Mouse (Mus musculus) heart, postnatal 0 days (tissue): ENCODE data around the gene N4bp2l2. TPM values are rescaled to one million over a fixed set of nuclear protein-coding genes. Genes with fewer than 3 reads are reported as not detected.
"Not testable (repeated sequence)": the region's sequence is repeated elsewhere in the genome, so short reads cannot be mapped to it uniquely, and the experiment has no call there.

ENCODE experiments used
- ATAC-seq: fragments of 200-750 bp; cut with Nextera tagmentation; 2 replicates; pipeline ENCODE4 v1.8.0; 2017; ENCODE audit warnings: low read depth, moderate number of reproducible peaks, moderate library complexity; ENCODE audit not compliant: insufficient read depth
- DNase-seq: peaks from one replicate; pipeline ENCODE4 v3.0.0-alpha.2; 2016; ENCODE audit warnings: low spot score
- H3K27ac ChIP-seq: fragments of 300-500 bp; sonication (generic); 2 replicates; pipeline ENCODE4 v1.5.1; 2014; ENCODE audit warnings: low read depth, mild to moderate bottlenecking
- H3K27me3 ChIP-seq: fragments of 300-500 bp; sonication (generic); 2 replicates; pipeline ENCODE4 v1.6.1; 2014; ENCODE audit warnings: low read length, mixed read lengths; ENCODE audit not compliant: control insufficient read depth, insufficient read depth
- H3K36me3 ChIP-seq: fragments of 300-500 bp; sonication (generic); replicated peaks from 2 replicates; pipeline ENCODE4 v1.6.1; 2014; ENCODE audit warnings: low read length, mixed read lengths; ENCODE audit not compliant: control insufficient read depth, insufficient read depth
- H3K4me1 ChIP-seq: fragments of 300-500 bp; sonication (generic); 2 replicates; pipeline ENCODE4 v1.6.1; 2014; ENCODE audit warnings: antibody characterized with exemption; ENCODE audit not compliant: control insufficient read depth, insufficient read depth
- H3K4me2 ChIP-seq: fragments of 300-500 bp; sonication (generic); 2 replicates; pipeline ENCODE4 v1.6.1; 2014; ENCODE audit warnings: low read depth, mild to moderate bottlenecking, low read length, moderate library complexity
- H3K4me3 ChIP-seq: fragments of 300-500 bp; sonication (generic); 2 replicates; pipeline ENCODE4 v1.5.1; 2014; ENCODE audit warnings: low read depth, low read length
- H3K9ac ChIP-seq: fragments of 300-500 bp; sonication (generic); replicated peaks from 2 replicates; pipeline ENCODE4 v1.6.1; 2014; ENCODE audit warnings: low read depth, low read length, mixed read lengths
- H3K9me3 ChIP-seq: fragments of 300-500 bp; sonication (generic); replicated peaks from 2 replicates; pipeline ENCODE4 v1.6.1; 2016; ENCODE audit warnings: low read length; ENCODE audit not compliant: control insufficient read depth
- CTCF ChIP-seq: IDR thresholded peaks from 2 replicates; pipeline ENCODE4 v1.5.1; 2016; ENCODE audit warnings: antibody characterized with exemption, control low read depth, low read depth
- EP300 ChIP-seq: IDR thresholded peaks from 2 replicates; pipeline ENCODE4 v1.6.1; 2016; ENCODE audit warnings: antibody characterized with exemption, low read depth
- WGBS: fragments of 180-500 bp; shearing (Covaris S2); extraction: QIAGEN DNeasy Blood & Tissue Kit; methylation state at CpG from one replicate; pipeline ENCODE4 v1.1.7; 2014; 5-methylcytosine and 5-hydroxymethylcytosine counted together
- polyA plus RNA-seq: library from polyadenylated mRNA; unstranded; fragments of >200 nt; fragmentation: Nextera tagmentation; extraction: Ambion mirVana; gene quantifications from 2 replicates; pipeline ENCODE4 v1.2.1, GENCODE M21; 2015
- total RNA-seq: library from RNA; depleted of rRNA; stranded (reverse); fragments of >200 nt; gene quantifications from 2 replicates; pipeline ENCODE4 v1.2.3, GENCODE M21; 2014; ENCODE audit warnings: low replicate concordance

N4bp2l2 gene
- total and polyA plus RNA-seq, 2 experiments from 2014 or later, result 24.0 to 54.3 TPM

DNA sequence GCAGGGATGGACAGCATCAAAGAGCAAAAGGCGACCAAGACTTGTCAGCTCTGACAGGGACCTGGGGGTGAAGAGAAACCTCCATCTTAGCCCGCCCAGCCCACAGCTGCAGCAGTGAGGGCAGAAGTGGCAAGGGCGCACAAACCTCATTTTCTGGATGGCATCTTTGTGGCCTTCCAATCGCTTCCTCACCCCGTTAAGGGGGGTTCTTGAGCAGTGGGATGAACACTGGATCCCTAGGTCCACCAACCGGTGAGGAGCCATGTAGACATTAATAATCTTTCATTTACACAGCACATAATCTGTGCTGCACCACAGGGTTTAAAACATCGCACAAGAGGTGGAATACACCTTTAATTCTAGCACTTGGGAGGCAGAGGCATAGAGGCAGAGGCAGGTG, 6.4 kb upstream of the N4bp2l2 start:
- Histone ChIP-seq H3K9ac (no peak overlapping the region), H3K4me3 (no peak overlapping the region), H3K27me3 (no peaks in the 10 kb centered on the region), H3K36me3 (no peaks in the 10 kb centered on the region), H3K4me1 (no peaks in the 10 kb centered on the region), H3K9me3 (no peaks in the 10 kb centered on the region), H3K27ac (no peak overlapping the region), H3K4me2 (no peak overlapping the region)
- TF ChIP-seq CTCF (no peak), EP300 (no peak)
- WGBS, result 87% methylated on average over 7 of the region's 7 CpGs
- DNase-seq (no peak), ATAC-seq (no peak)

DNA sequence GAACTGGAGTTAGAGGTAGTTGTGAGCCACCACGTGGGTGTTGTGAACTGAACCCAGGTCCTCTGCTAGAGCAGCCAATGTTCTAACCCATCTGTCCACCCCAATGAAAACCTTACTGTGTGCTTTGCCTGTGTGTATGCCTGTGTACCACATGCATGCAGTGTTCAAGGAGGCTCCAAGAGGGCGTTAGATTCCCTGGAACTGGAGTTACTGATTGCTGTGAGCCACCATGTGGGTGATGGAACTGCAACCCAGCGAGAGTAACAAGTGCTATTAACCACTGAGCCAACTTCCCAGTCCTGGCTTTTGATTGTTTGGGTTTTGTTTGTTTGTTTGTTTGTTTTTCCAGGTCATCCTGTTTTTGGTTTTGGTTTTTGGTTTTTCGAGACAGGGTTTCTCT, 2.7 kb upstream of the N4bp2l2 start:
- no peak overlapping the region for H3K4me2 ChIP-seq
- ATAC-seq (no peak), DNase-seq (no peak)
- no peaks in the 10 kb centered on the region for H3K9me3 ChIP-seq
- no peaks in the 10 kb centered on the region for H3K36me3 ChIP-seq
- H3K9ac ChIP-seq, result no peak overlapping the region
- H3K4me1 ChIP-seq, result 0 out of 2 replicates have a peak, but pooled peaks cover 4% of the 10 kb centered on the region
- no peak overlapping the region for H3K27ac ChIP-seq
- WGBS, result 55% methylated on average over 4 of the region's 4 CpGs
- TF ChIP-seq CTCF (no peak), EP300 (no peak)
- no peaks in the 10 kb centered on the region for H3K27me3 ChIP-seq
- H3K4me3 ChIP-seq, result no peak overlapping the region

DNA sequence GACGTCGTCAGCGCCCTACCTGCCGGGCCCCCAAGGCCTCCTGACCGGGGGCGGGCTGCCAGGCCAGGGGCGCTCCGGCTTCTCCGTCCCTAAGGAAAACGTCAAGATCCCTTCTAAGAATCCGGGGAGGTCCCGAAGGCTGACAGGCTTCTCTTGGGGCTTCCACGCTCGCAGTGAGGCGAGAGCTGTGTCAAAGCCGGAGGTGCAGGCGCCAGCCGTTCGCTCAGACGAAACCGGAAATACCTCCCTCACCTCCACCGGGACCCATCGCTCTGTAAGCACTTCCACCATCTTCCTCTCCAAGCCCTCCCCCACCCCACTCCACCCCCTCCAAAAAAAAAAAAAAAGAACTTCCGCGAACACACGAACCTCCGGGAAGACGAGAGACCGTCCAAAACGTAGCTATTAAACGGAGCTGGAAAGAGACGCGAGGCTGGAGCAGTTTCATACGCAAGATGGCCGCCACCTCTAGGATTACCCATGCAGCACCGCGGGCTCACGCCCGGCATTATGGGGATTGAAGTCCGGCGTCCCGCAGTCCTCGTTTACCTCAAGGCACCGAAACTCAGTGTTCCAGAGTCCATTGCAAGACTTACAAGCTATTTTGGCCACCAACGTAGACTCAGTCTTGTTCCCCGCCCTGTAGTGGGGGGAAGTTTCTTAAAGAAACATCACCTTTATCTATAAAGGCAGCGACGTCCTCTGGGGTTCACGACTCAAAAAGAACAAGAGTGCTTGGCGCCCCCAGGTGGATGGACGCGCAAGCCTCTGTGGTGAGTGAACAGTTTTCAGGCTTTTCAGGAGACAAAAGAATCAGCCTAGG, 640 bp downstream of the N4bp2l2 start:
- peaks cover 19% of the 10 kb centered on the region for H3K4me1 ChIP-seq
- ATAC-seq, result peak; percentile 98
- under 1% methylated on average over 52 of the region's 52 CpGs for WGBS
- no peaks in the 10 kb centered on the region for H3K27me3 ChIP-seq
- peak overlapping the region; percentile 92 for H3K4me3 ChIP-seq
- no peaks in the 10 kb centered on the region for H3K9me3 ChIP-seq
- H3K4me2 ChIP-seq, result peak overlapping the region; percentile 74
- H3K27ac ChIP-seq, result peak overlapping the region; percentile 99
- peaks cover 12% of the 10 kb centered on the region; the same call in 1 of the 2 replicates for H3K36me3 ChIP-seq
- TF ChIP-seq CTCF (peak; percentile 92), EP300 (peak; percentile 84)
- H3K9ac ChIP-seq, result peak overlapping the region; percentile 88
- DNase-seq, result peak; percentile 100

DNA sequence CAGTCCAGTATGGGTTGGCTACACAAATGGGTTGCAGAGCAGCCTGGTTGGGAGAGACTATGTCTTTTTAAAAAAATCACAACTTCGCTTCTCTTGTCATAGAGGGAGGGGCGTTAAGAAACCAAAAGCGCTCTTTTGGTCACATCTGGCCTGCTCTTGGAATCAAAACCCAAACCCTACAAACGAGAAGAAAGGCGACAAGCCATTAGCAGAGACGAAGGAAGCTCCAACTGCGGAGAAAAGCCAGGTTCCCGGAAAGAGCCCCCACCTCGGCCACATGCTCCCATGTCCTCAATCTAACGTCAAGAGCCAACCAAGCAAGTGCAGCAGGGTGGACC, 1.2 kb downstream of the N4bp2l2 start:
- Histone ChIP-seq H3K36me3 (peaks cover 12% of the 10 kb centered on the region; the same call in 1 of the 2 replicates), H3K4me1 (peaks cover 21% of the 10 kb centered on the region), H3K9me3 (no peaks in the 10 kb centered on the region), H3K4me3 (peak overlapping the region; percentile 92), H3K27ac (peak overlapping the region; percentile 99), H3K27me3 (no peaks in the 10 kb centered on the region), H3K9ac (peak overlapping the region; percentile 88), H3K4me2 (peak overlapping the region; percentile 74)
- peak; percentile 22 for DNase-seq
- ATAC-seq, result no peak; the same call in 1 of the 2 replicates
- 2% methylated on average over 10 of the region's 10 CpGs for WGBS
- TF ChIP-seq EP300, result no peak
- no peak for TF ChIP-seq CTCF

DNA sequence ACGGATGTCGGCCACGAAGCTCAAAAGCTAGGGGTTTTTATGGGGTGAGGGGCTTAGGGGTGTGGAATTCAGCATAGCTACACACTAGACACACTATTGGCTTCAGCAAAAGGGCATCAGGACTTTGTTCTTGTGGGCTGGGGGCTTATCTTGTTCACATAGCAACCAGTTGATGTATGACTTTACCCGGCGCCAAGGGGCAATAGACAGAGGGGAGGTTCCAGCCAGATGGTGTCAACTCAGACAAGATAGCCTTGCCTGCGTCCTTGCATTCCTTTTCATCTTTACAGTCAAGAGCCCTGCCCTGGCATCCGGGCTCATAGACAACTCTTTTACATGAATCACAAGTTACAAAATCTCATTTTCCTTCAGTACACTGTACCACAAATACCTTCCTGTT, 2.1 kb downstream of the N4bp2l2 start:
- not testable (repeated sequence) for DNase-seq, ATAC-seq, H3K27me3 ChIP-seq, H3K9me3 ChIP-seq, H3K9ac ChIP-seq
- peak overlapping the region; percentile 19; the same call in 1 of the 2 replicates for H3K4me3 ChIP-seq
- peak overlapping the region; percentile 74 for H3K4me2 ChIP-seq
- peaks cover 12% of the 10 kb centered on the region; the same call in 1 of the 2 replicates for H3K36me3 ChIP-seq
- whole genome bisulfite sequencing, result 24% methylated on average over 7 of the region's 7 CpGs
- peak overlapping the region; percentile 12; the same call in 1 of the 2 replicates for H3K27ac ChIP-seq
- H3K4me1 ChIP-seq, result peaks cover 21% of the 10 kb centered on the region

DNA sequence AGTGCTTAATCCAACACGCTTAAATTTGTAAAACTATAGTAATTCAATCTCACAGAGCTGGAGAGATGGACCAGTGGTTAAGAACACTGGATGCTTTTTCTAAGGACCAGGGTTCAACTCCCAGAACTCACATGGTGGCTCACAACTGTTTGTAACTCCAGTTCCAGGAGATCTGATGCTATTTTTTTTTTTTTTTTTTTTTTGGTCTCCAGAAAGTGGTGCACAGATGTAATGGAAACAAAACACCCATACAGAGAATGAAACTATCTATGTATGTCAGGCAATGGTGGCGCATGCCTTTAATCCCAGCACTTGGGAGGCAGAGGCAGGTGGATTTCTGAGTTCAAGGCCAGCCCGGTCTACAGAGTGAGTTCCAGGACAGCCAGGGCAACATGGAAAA, 5.7 kb downstream of the N4bp2l2 start:
- WGBS, result 90% methylated on average over 3 of the region's 3 CpGs
- not testable (repeated sequence) for ATAC-seq, H3K4me2 ChIP-seq

DNA sequence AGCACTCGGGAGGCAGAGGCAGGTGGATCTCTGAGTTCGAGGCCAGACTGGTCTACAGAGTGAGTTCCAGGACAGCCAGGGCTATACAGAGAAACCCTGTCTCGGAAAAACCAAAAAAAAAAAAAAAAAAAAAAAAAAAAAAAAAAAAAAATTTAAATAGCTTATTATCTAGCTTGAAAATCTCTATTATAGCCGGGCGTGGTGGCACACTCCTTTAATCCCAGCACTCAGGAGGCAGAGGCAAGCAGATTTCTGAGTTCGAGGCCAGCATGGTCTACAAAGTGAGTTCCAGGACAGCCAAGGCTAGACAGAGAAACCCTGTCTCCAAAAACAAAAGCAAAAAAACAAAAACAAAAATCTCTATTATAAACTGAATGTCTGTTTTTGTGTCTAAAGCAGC, 6.6 kb downstream of the N4bp2l2 start:
- Histone ChIP-seq H3K36me3 (peaks cover 15% of the 10 kb centered on the region; the same call in 1 of the 2 replicates), H3K4me1 (peaks cover 36% of the 10 kb centered on the region)
- not testable (repeated sequence) for H3K4me2 ChIP-seq, H3K4me3 ChIP-seq, ATAC-seq, H3K9ac ChIP-seq, H3K27ac ChIP-seq, H3K27me3 ChIP-seq, H3K9me3 ChIP-seq, DNase-seq
- 87% methylated on average over 6 of the region's 6 CpGs for WGBS

More for the DNA sequence above, 5.7 kb downstream of the N4bp2l2 start:
- H3K27me3 ChIP-seq, H3K4me3 ChIP-seq, H3K9ac ChIP-seq, H3K9me3 ChIP-seq, DNase-seq, H3K27ac ChIP-seq: not testable (repeated sequence)
- Histone ChIP-seq H3K36me3 (peaks cover 12% of the 10 kb centered on the region; the same call in 1 of the 2 replicates), H3K4me1 (peaks cover 36% of the 10 kb centered on the region)
